Mouse (Mus musculus): ENCODE measurements around the gene Gpr135.

DNA sequence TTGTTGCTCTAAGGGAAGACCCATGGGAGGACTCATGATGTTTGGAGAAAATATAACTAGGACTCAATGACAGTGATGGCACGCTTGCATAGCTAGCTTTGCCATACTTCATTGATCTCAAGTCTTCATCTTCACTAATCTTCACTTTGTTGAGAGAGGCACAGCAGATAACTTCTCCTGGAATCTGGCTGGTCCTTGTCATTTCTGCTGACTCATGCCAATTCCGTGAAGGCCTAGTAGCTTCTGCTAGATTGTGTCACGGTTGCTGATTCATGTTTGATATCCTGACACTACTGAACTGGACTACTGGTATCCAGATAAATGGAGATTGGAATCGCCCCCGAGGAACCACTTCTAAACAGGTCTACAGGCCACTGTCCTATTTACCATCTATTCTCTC lies 47.4 kb downstream of the Gpr135 start:
- TF ChIP-seq GATA1 (IDR thresholded peaks at IDR 0.05; ENCODE audit: borderline replicate concordance, low read length) (no peak), FLI1 (IDR thresholded peaks at IDR 0.05; ENCODE audit: low read length) (no peak)
